Mouse (Mus musculus): ENCODE measurements around the gene Trappc3l. TPM values are rescaled to one million over a fixed set of nuclear protein-coding genes. Genes with fewer than 3 reads are reported as not detected.

Gene Trappc3l
- total RNA-seq, 4 experiments from 2014 or later: not detected

Other genes starting within 250 kb of the Trappc3l start
- not detected for gene Sult3a1, start 179.9 kb upstream of the Trappc3l start, total RNA-seq (2022)
- gene Rsph4a, start 132.5 kb upstream of the Trappc3l start, total RNA-seq (2022): not detected
- gene Zup1, start 86.3 kb upstream of the Trappc3l start, total RNA-seq (2022): 1 to 10 TPM; 7.8 to 8.6 (median 8.1) TPM
- 100 to 1,000 TPM; 173 to 185 (median 176) TPM for gene Rwdd1, start 18.0 kb upstream of the Trappc3l start, total RNA-seq (2022)
- not detected for gene Calhm4, start 6.7 kb downstream of the Trappc3l start, total RNA-seq (2022)
- under 1 TPM; 0.17 to 0.67 (median 0.40) TPM for gene Calhm5, start 58.9 kb downstream of the Trappc3l start, total RNA-seq (2022)
- gene Calhm6, start 90.4 kb downstream of the Trappc3l start, total RNA-seq (2022): not detected
- gene Dse, start 170.1 kb downstream of the Trappc3l start, total RNA-seq (2022): 1 to 10 TPM; 2.4 to 3.9 (median 2.9) TPM
- 10 to 100 TPM; 63.1 to 70.8 (median 66.4) TPM for gene Tspyl1, start 244.6 kb downstream of the Trappc3l start, total RNA-seq (2022)

Data from gastrocnemius, adult 8-10 months (tissue).